Mouse (Mus musculus): ENCODE data around the gene Mast2. TPM values are rescaled to one million over a fixed set of nuclear protein-coding genes. Genes with fewer than 3 reads are reported as not detected.

Gene Mast2
- total RNA-seq, 2 experiments from 2014 or later = 60.1 to 63.3 TPM

DNA sequence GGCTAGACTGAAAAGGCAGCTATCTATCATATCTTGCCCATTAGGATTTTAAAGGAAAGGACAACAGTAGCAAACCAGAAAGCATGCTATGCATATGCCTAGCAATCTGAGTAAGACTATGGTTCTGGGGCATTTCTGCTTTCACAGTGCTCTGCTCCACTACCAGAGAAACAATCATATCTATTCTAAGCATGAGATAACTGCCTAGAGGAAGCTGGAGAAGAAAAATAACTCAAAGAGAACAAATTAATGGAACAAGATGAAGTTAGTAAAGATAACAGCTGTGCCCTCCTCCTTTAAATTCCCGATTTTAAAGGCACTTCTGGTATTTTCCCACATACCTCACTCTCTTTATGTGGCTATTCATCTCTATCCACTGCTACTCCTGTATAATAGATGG is 51.0 kb downstream of the Mast2 start:
- DNase-seq (ENCODE audit: low spot score in 2 of 2) = no peak

- DNase-seq (ENCODE audit: low spot score in 2 of 2) = no peak
Measured at GRCm38 (mm10) chr4:116411401-116411800, 52.6 kb downstream of the Mast2 start.

DNA sequence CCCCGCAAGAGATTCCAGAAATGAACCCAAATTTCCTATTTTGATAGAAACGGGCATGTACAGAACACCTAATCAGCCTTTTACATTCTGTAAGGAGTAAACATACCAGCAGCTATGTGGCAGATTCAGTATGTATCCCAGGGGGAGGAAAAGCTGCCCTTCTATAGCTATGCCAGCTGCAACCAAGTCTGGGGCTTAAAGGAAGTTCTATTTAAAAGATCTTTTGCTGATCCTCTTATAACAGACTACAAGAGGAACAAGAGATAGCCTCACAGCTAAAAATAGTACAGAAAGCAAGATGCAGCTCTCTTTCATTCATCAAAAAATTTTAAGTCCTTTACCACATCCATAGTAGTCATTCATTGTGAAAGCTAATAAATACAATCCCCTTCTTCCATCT is 57.3 kb downstream of the Mast2 start:
- no peak for DNase-seq (ENCODE audit: low spot score in 2 of 2)

DNA sequence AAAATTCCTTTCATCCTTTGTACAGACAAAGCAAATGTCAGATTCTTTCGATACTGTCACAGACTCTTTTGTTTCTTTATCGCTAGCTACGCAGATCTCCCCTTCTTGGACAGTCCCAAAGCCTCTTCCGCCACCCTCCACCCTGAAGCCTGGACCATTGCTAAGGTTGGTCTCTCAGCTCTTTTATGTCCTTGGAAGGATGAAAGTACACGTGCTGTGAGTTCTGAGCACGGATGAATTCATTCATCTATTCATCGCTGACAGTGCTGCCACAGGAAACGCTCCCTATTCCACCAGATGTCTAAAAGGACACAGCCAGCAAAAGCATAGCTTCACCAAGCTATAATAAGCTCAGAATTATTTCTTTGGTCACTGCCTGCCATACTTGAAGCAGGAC is 58.0 kb downstream of the Mast2 start:
- no peak for DNase-seq (ENCODE audit: low spot score in 2 of 2)

- DNase-seq (ENCODE audit: low spot score in 2 of 2) = no peak
Measured at GRCm38 (mm10) chr4:116405276-116405954, 58.6 kb downstream of the Mast2 start.

- no peak for DNase-seq (ENCODE audit: low spot score in 2 of 2)
Measured at GRCm38 (mm10) chr4:116403884-116404283, 60.1 kb downstream of the Mast2 start.

GRCm38 (mm10) chr4:116402708-116403107 is 61.3 kb downstream of the Mast2 start:
- DNase-seq (ENCODE audit: low spot score in 2 of 2) = no peak

- DNase-seq (ENCODE audit: low spot score in 2 of 2) = no peak
Measured at GRCm38 (mm10) chr4:116398051-116398450, 65.9 kb downstream of the Mast2 start.

- no peak for DNase-seq (ENCODE audit: low spot score in 2 of 2)
Measured at GRCm38 (mm10) chr4:116377973-116378667, 85.9 kb downstream of the Mast2 start.

GRCm38 (mm10) chr4:116371676-116372075 is 92.3 kb downstream of the Mast2 start:
- no peak for DNase-seq (ENCODE audit: low spot score in 2 of 2)

DNA sequence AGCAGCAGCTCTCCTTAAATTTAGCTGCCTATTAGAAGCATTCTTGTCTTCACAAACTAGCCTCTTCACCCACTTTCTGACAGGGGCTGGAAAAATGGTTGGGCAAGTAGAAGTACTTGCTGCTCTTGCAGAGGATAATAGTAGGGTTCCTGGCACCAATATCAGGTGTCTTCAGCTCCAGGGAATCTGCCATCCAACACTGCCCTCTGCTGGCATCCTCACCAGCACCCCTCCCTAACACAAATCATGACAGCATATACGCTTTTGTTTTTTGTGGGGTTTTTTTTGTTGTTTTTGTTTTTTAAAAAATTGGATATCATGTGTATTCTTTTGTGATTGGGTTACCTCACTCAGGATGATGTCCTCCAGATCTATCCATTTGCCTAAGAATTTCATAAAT is 105.9 kb downstream of the Mast2 start:
- no peak for DNase-seq (ENCODE audit: low spot score in 2 of 2)

DNA sequence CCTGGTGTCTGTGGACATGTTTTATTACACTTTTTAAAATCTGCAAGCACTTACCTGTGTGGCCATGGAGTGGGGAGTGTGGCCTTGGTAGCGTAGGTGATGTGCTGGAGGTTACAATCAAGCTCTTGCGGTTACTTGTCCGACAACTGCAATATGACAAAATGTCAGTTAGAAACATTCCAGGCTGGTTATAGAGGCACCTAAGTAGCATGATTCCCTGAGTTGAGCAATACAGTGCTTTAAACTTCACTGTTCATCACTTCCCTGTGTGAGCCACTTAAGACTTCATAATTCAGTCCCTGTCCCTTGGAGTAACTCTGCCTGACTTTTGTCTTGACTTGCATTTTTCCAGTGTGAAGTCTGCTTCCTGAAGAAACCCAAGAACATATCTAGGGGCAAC is 111.1 kb downstream of the Mast2 start:
- no peak for DNase-seq (ENCODE audit: low spot score in 2 of 2)

- DNase-seq (ENCODE audit: low spot score in 2 of 2) = no peak
Measured at GRCm38 (mm10) chr4:116352496-116352895, 111.5 kb downstream of the Mast2 start.

GRCm38 (mm10) chr4:116342119-116342518 is 121.9 kb downstream of the Mast2 start:
- DNase-seq (ENCODE audit: low spot score in 2 of 2) = peak; percentile 15 to 18

DNA sequence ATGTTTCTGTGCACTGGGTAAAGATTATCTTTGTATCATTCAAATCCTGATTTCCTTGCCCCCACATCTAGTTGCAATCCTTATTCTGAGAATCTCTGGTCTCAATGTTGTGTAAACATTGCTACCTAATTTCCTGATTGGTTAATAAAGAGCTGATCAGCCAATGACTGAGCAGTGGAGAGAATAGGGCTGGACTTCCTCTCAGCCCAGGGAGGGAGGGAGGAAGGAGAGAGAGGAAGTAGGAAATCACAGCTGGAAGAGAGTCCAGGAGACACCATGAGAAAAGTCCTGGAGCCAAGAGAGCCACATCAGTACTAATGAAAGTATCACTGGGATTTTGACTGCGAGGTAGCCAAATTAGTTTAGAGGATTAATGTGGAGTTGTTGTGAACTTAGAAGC is 127.7 kb downstream of the Mast2 start:
- DNase-seq (ENCODE audit: low spot score in 2 of 2) = no peak

DNA sequence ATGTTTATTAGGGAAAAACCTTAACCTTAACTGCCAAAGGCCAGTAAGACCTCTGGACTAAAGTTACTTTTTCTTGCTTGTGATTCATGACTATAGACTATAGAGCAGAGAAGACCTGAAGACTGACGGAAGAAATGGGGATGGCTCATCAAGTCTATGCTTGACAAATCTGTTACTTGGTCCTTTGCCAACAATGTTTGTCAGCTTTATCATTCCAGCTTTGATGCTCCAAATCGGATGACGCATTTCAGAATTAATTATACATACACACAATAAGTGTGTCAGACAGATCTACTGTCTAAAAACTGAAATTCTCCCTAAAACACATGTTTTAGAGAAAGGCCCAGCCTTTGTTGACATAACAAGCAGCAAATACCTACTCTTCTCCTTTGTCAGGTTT is 134.7 kb downstream of the Mast2 start:
- no peak for DNase-seq (ENCODE audit: low spot score in 2 of 2)

DNA sequence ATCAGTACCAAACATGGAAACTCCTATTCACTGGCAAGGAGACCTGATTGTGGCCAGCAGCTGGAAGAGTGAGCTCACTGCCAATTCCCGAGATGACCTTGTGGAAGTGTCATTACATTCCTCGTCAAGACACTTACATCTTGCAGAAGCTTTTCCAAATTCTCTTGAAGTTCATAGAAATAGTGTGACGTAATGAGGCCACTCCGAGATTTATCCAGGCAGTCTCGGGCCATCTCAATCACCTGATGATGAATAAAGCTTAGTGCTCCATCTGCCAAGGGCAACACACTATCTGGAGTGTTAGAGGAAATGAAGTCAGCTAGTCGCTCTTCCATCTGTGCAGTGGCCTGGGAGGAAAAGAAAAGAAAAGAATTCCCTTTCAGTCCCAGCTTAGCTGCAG is 141.9 kb downstream of the Mast2 start:
- no peak for DNase-seq (ENCODE audit: low spot score in 2 of 2)

- no peak for DNase-seq (ENCODE audit: low spot score in 2 of 2)
Measured at GRCm38 (mm10) chr4:116317575-116317974, 146.4 kb downstream of the Mast2 start.

- DNase-seq (ENCODE audit: low spot score in 2 of 2) = no peak
Measured at GRCm38 (mm10) chr4:116304551-116304950, 159.4 kb downstream of the Mast2 start.

DNA sequence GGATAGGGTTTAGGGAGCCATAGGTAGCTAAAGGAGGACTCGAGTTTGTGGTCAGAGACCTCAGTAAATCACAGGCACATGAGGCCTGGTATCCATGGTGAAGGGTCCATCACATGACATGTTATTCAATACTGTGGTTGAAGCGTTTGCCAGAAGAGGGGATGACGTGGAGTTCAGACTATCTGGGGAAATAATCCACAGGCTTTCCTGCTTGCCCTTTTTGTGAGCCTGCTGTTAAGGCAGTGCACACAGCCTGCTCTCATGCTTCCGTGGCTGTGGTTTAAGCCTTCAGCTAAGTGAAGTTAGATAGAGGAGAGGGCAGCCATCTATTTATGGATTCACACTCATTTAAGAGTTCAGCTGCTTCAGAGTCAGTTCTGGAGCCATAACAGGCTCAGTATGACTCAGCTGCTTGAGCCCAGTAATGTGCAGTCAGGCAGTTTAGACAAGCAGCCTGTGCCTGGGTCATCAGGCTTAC is 163.1 kb downstream of the Mast2 start:
- DNase-seq (ENCODE audit: low spot score in 2 of 2) = no peak

DNA sequence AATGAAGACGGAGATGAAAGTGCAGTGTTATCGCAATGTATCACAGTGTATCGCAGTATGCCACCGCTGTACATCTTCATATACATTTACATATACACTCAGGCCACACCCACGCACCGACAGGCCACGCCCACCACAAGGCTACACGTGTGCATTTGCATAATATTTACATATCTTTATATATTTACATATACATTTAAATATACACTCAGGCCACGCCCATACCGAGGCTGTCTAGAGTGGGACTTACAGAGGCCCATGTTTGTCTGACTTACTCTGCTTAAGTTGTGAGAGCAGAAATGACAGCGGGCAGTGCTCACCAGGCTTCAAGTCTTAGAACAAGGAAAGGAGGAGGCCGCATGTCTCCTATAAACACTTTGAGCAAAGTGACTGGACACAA is 170.7 kb downstream of the Mast2 start:
- no peak for DNase-seq (ENCODE audit: low spot score in 2 of 2)

- no peak for DNase-seq (ENCODE audit: low spot score in 2 of 2)
Measured at GRCm38 (mm10) chr4:116291561-116291960, 172.4 kb downstream of the Mast2 start.

DNA sequence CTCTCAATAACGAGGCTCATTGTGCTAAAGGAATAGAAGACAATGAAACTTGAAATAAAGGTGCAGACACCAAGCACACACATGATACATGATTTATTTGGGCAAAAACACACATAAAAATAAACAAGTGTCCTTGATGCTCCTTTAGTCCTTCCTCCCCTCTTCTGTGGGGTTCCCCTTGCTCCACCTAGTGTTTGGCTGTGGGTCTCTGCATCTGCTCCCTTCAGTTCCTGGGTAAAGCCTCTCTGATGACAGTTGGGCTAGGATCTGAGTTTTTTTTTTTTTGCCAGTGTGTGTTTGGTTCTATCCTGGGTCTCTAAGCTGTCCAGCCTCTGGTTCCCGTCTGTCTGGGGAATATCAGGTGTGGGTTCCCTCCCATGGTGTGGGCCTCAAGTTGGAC is 181.8 kb downstream of the Mast2 start:
- DNase-seq (ENCODE audit: low spot score in 2 of 2) = no peak

All from adrenal gland, postnatal 4 days (tissue).